Mouse (Mus musculus) forebrain, embryonic 12.5 days (tissue): ENCODE measurements around the gene Gm49394. TPM values are rescaled to one million over a fixed set of nuclear protein-coding genes. Genes with fewer than 3 reads are reported as not detected.

Source experiments
- ATAC-seq: fragments of 200-750 bp; cut with Nextera tagmentation; 2 replicates; pipeline ENCODE4 v1.8.0; 2017; ENCODE audit warnings: moderate TSS enrichment; ENCODE audit not compliant: low FRiP score
- H3K27ac ChIP-seq: fragments of 300-500 bp; sonication (generic); 2 replicates; pipeline ENCODE4 v1.5.1; 2016; ENCODE audit warnings: mild to moderate bottlenecking
- H3K27me3 ChIP-seq: fragments of 300-500 bp; sonication (generic); 2 replicates; pipeline ENCODE4 v1.6.1; 2016; ENCODE audit warnings: mild to moderate bottlenecking
- H3K36me3 ChIP-seq: fragments of 300-500 bp; sonication (generic); replicated peaks from 2 replicates; pipeline ENCODE4 v1.6.1; 2016; ENCODE audit warnings: mild to moderate bottlenecking
- H3K4me1 ChIP-seq: fragments of 300-500 bp; sonication (generic); 2 replicates; pipeline ENCODE4 v1.6.1; 2016
- H3K4me2 ChIP-seq: fragments of 300-500 bp; sonication (generic); 2 replicates; pipeline ENCODE4 v1.6.1; 2016; ENCODE audit warnings: mild to moderate bottlenecking, moderate library complexity
- H3K4me3 ChIP-seq: fragments of 300-500 bp; sonication (generic); replicated peaks from 2 replicates; pipeline ENCODE4 v1.5.1; 2016; ENCODE audit warnings: mild to moderate bottlenecking
- H3K9ac ChIP-seq: fragments of 300-500 bp; sonication (generic); 2 replicates; pipeline ENCODE4 v1.6.1; 2016; ENCODE audit warnings: mild to moderate bottlenecking
- H3K9me3 ChIP-seq: fragments of 300-500 bp; sonication (generic); 2 replicates; pipeline ENCODE4 v1.6.1; 2016
- WGBS: fragments of 180-500 bp; shearing (Covaris S2); methylation state at CpG from one replicate; pipeline ENCODE4 v1.1.7; 2016; 5-methylcytosine and 5-hydroxymethylcytosine counted together
- polyA plus RNA-seq: library from polyadenylated mRNA; unstranded; fragments of >200 nt; fragmentation: Nextera tagmentation; extraction: Ambion mirVana; gene quantifications from 2 replicates; pipeline ENCODE4 v1.2.1, GENCODE M21; 2016

Gene Gm49394
- polyA plus RNA-seq, 1 experiment from 2014 or later, result not detected

- H3K4me2 ChIP-seq, result no peak overlapping the region
- no peak for ATAC-seq
- H3K27ac ChIP-seq, result no peak overlapping the region
- H3K36me3 ChIP-seq, result no peaks in the 10 kb centered on the region
- no peak overlapping the region for H3K9ac ChIP-seq
- peaks cover 4% of the 10 kb centered on the region; the same call in 1 of the 2 replicates for H3K4me1 ChIP-seq
- peaks cover 17% of the 10 kb centered on the region for H3K9me3 ChIP-seq
- H3K27me3 ChIP-seq, result peaks cover 63% of the 10 kb centered on the region
- 76% methylated on average over 4 of the region's 4 CpGs for WGBS
- H3K4me3 ChIP-seq, result no peak overlapping the region
Measured at GRCm38 (mm10) chr7:142666109-142666508, 3.6 kb downstream of the Gm49394 start.

- Histone ChIP-seq H3K4me3 (no peak overlapping the region), H3K27ac (no peak overlapping the region), H3K4me1 (peaks cover 11% of the 10 kb centered on the region), H3K4me2 (no peak overlapping the region), H3K9me3 (peaks cover 14% of the 10 kb centered on the region), H3K36me3 (no peaks in the 10 kb centered on the region), H3K9ac (no peak overlapping the region), H3K27me3 (peaks cover 70% of the 10 kb centered on the region)
- 39% methylated on average over 5 of the region's 5 CpGs for WGBS
- no peak for ATAC-seq
Measured at GRCm38 (mm10) chr7:142665364-142665763, 4.4 kb downstream of the Gm49394 start.

- H3K9me3 ChIP-seq, result peaks cover 6% of the 10 kb centered on the region
- H3K4me2 ChIP-seq, result peak overlapping the region; percentile 19; the same call in 1 of the 2 replicates
- H3K4me3 ChIP-seq, result no peak overlapping the region; the same call in 1 of the 2 replicates
- no peak overlapping the region for H3K9ac ChIP-seq
- H3K27me3 ChIP-seq, result peaks cover 78% of the 10 kb centered on the region
- no peak overlapping the region for H3K27ac ChIP-seq
- peaks cover 19% of the 10 kb centered on the region for H3K4me1 ChIP-seq
- WGBS, result 7% methylated on average over 9 of the region's 9 CpGs
- ATAC-seq, result no peak
- no peaks in the 10 kb centered on the region for H3K36me3 ChIP-seq
Measured at GRCm38 (mm10) chr7:142664465-142665029, 5.2 kb downstream of the Gm49394 start.

GRCm38 (mm10) chr7:142663931-142664421, 5.8 kb downstream of the Gm49394 start:
- H3K27me3 ChIP-seq, result peaks cover 84% of the 10 kb centered on the region
- under 1% methylated on average over 46 of the region's 53 CpGs for WGBS
- no peaks in the 10 kb centered on the region for H3K36me3 ChIP-seq
- no peak for ATAC-seq
- peak overlapping the region; percentile 17; the same call in 1 of the 2 replicates for H3K4me3 ChIP-seq
- H3K4me1 ChIP-seq, result peaks cover 25% of the 10 kb centered on the region
- H3K9ac ChIP-seq, result no peak overlapping the region
- H3K4me2 ChIP-seq, result peak overlapping the region; percentile 19
- no peaks in the 10 kb centered on the region for H3K9me3 ChIP-seq
- H3K27ac ChIP-seq, result no peak overlapping the region

DNA sequence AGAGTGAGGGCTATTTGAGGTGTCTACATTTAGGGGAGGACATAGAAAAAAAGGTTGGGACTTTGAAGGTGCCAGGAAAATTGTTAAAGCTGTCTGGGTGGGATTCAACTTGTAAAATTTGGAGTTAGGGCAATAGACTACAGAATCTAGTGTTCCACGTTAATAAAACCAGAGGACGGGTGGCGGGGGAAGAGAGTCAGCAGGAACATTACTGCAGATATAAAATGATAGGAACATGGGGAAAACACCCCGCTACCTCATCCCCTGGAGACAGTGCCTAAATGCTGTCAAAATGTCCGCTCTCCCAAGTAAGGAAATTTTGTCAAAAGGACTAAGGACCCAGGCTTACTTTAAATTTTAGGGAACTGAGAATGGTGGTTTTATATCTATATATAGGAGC, 6.6 kb downstream of the Gm49394 start:
- H3K4me1 ChIP-seq, result peaks cover 33% of the 10 kb centered on the region
- H3K9me3 ChIP-seq, result no peaks in the 10 kb centered on the region
- H3K27me3 ChIP-seq, result peaks cover 92% of the 10 kb centered on the region
- H3K4me3 ChIP-seq, result no peak overlapping the region
- H3K36me3 ChIP-seq, result no peaks in the 10 kb centered on the region
- no peak overlapping the region for H3K4me2 ChIP-seq
- H3K27ac ChIP-seq, result no peak overlapping the region
- no peak for ATAC-seq
- H3K9ac ChIP-seq, result no peak overlapping the region
- WGBS, result 4% methylated on average over 5 of the region's 5 CpGs

GRCm38 (mm10) chr7:142661811-142662210, 7.9 kb downstream of the Gm49394 start:
- no peaks in the 10 kb centered on the region for H3K36me3 ChIP-seq
- no peak overlapping the region for H3K27ac ChIP-seq
- ATAC-seq, result no peak
- no peak overlapping the region for H3K9ac ChIP-seq
- H3K4me1 ChIP-seq, result peaks cover 40% of the 10 kb centered on the region
- peaks cover 96% of the 10 kb centered on the region for H3K27me3 ChIP-seq
- H3K4me2 ChIP-seq, result no peak overlapping the region
- H3K9me3 ChIP-seq, result no peaks in the 10 kb centered on the region
- H3K4me3 ChIP-seq, result no peak overlapping the region

GRCm38 (mm10) chr7:142661046-142661445, 8.7 kb downstream of the Gm49394 start:
- WGBS, result under 1% methylated on average over 25 of the region's 25 CpGs
- H3K9ac ChIP-seq, result peak overlapping the region; percentile 8; the same call in 1 of the 2 replicates
- no peaks in the 10 kb centered on the region for H3K9me3 ChIP-seq
- no peak for ATAC-seq
- no peak overlapping the region for H3K27ac ChIP-seq
- H3K36me3 ChIP-seq, result no peaks in the 10 kb centered on the region
- peaks cover 40% of the 10 kb centered on the region for H3K4me1 ChIP-seq
- peaks cover 96% of the 10 kb centered on the region for H3K27me3 ChIP-seq
- peak overlapping the region; percentile 57 for H3K4me2 ChIP-seq
- H3K4me3 ChIP-seq, result peak overlapping the region; percentile 44

- Histone ChIP-seq H3K9ac (peak overlapping the region; percentile 8; the same call in 1 of the 2 replicates), H3K4me3 (peak overlapping the region; percentile 44), H3K4me1 (peaks cover 40% of the 10 kb centered on the region), H3K4me2 (peak overlapping the region; percentile 57), H3K27ac (no peak overlapping the region), H3K9me3 (no peaks in the 10 kb centered on the region), H3K27me3 (peaks cover 96% of the 10 kb centered on the region), H3K36me3 (no peaks in the 10 kb centered on the region)
- no peak for ATAC-seq
- WGBS, result under 1% methylated on average over 29 of the region's 29 CpGs
Measured at GRCm38 (mm10) chr7:142660651-142660945, 9.1 kb downstream of the Gm49394 start.

GRCm38 (mm10) chr7:142659767-142660650, 9.7 kb downstream of the Gm49394 start:
- H3K4me1 ChIP-seq, result peaks cover 40% of the 10 kb centered on the region
- peak overlapping the region; percentile 44 for H3K4me3 ChIP-seq
- no peaks in the 10 kb centered on the region for H3K9me3 ChIP-seq
- peaks cover 96% of the 10 kb centered on the region for H3K27me3 ChIP-seq
- no peak for ATAC-seq
- WGBS, result under 1% methylated on average over 40 of the region's 43 CpGs
- H3K4me2 ChIP-seq, result peak overlapping the region; percentile 57
- H3K9ac ChIP-seq, result peak overlapping the region; percentile 48; the same call in 1 of the 2 replicates
- H3K36me3 ChIP-seq, result no peaks in the 10 kb centered on the region
- no peak overlapping the region for H3K27ac ChIP-seq

DNA sequence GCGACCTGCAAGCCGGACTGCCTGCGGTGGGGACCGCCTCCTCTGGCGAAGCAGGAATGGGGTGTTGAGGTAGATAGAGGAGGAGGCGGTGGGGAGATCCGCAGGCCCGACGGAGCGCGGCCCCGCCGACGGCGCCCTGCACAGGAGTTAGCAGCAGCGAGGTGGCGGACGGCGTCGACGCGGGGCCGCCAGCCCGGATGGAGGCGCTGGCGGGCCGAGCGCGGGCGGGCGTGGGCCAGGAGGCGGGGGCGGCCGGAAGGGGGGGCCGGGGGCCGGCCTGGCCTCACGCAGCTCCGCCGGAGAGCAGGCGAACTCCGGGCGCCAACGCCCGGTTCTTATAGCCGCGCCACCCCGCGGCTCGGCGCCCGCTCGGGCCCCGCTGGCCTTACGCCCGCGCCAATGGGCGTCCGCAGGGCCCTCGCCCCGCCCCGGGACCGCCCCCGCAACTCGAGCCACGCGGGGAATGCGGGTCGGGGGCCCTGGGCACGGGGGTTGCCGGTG, 10.5 kb downstream of the Gm49394 start:
- peaks cover 96% of the 10 kb centered on the region for H3K27me3 ChIP-seq
- under 1% methylated on average over 37 of the region's 70 CpGs for WGBS
- peaks cover 40% of the 10 kb centered on the region for H3K4me1 ChIP-seq
- H3K9me3 ChIP-seq, result no peaks in the 10 kb centered on the region
- H3K36me3 ChIP-seq, result no peaks in the 10 kb centered on the region
- peak overlapping the region; percentile 57 for H3K4me2 ChIP-seq
- H3K4me3 ChIP-seq, result peak overlapping the region; percentile 44
- peak; percentile 54 for ATAC-seq
- H3K9ac ChIP-seq, result peak overlapping the region; percentile 48
- 0 out of 2 replicates have a peak overlapping the region, but pooled peaks have one; percentile 31 for H3K27ac ChIP-seq

GRCm38 (mm10) chr7:142658681-142659180, 11.0 kb downstream of the Gm49394 start:
- Histone ChIP-seq H3K27ac (0 out of 2 replicates have a peak overlapping the region, but pooled peaks have one; percentile 31), H3K27me3 (peaks cover 96% of the 10 kb centered on the region), H3K9ac (peak overlapping the region; percentile 48; the same call in 1 of the 2 replicates), H3K36me3 (no peaks in the 10 kb centered on the region), H3K9me3 (no peaks in the 10 kb centered on the region), H3K4me2 (peak overlapping the region; percentile 57), H3K4me1 (peaks cover 36% of the 10 kb centered on the region), H3K4me3 (peak overlapping the region; percentile 44)
- under 1% methylated on average over 37 of the region's 40 CpGs for WGBS
- ATAC-seq, result peak; percentile 22
